Mouse (Mus musculus) cerebellum, adult 2 months (tissue): ENCODE results near the gene Nfe2l1.

Experiments used
- CTCF ChIP-seq: fragments of 200-500 bp; IDR thresholded peaks from 2 replicates; pipeline ENCODE4 v1.5.1; 2011; ENCODE audit warnings: low read depth, mild to moderate bottlenecking, control low read depth, low read length, moderate library complexity, borderline replicate concordance; ENCODE audit not compliant: insufficient read depth
- POLR2A ChIP-seq: fragments of 200-500 bp; IDR thresholded peaks from 2 replicates; pipeline ENCODE4 v1.6.1; 2011; ENCODE audit warnings: low read length, control low read depth, borderline replicate concordance; ENCODE audit not compliant: insufficient read depth

- TF ChIP-seq CTCF (peak; percentile 88), POLR2A (no peak)
Measured at GRCm38 (mm10) chr11:96867149-96867548, 37.4 kb upstream of the Nfe2l1 start.
